Mouse (Mus musculus) embryo, embryonic 11 days (tissue): ENCODE data around the gene Junb.

Source experiments
- DNase-seq: peaks from one replicate; pipeline ENCODE4 v3.0.0-alpha.2; 2015

Junb gene

DNA sequence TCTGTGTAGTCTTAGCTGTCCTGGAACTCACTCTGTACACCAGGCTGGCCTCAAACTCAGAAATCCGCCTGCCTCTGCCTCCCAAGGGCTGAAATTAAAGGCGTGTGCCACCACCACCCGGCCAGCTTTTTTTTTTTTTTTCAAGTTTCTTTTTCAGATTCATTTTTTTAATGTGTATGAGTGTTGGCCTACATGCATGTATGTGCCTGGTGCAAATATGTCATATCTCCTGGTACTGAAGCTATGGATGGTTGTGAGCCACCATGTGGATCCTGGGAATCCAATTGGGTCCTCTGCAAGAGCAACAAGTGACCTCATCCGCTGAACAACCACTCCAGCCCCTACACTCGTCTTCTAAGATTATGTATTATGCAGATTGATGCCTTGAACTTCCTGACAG lies 8.9 kb upstream of the Junb start:
- no peak for DNase-seq

DNA sequence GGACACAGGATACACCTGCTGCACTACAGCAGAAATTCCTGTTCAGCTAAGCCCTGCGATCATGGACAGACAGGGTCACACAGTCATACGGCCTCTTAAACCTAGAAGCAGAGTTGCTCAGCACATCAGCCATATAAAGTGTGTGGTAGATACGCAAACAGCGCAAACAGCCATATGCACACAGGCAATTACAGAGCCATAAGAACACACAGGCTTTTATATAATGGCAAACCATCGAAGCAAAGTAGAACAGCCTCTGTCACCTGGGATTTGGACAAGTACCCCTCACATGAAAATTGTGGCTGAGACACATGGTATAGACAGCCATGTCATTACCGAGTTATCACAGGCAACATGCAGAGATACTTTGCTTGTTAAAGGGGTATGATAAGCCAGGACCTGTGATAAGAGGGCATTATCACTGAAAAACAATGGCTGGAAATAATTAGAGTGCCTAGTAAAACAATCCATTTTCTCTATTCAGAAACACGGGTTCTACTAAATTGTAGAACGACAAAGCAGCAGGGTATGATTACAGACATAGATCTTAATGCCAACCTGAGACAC lies 7.9 kb upstream of the Junb start:
- DNase-seq = no peak

DNA sequence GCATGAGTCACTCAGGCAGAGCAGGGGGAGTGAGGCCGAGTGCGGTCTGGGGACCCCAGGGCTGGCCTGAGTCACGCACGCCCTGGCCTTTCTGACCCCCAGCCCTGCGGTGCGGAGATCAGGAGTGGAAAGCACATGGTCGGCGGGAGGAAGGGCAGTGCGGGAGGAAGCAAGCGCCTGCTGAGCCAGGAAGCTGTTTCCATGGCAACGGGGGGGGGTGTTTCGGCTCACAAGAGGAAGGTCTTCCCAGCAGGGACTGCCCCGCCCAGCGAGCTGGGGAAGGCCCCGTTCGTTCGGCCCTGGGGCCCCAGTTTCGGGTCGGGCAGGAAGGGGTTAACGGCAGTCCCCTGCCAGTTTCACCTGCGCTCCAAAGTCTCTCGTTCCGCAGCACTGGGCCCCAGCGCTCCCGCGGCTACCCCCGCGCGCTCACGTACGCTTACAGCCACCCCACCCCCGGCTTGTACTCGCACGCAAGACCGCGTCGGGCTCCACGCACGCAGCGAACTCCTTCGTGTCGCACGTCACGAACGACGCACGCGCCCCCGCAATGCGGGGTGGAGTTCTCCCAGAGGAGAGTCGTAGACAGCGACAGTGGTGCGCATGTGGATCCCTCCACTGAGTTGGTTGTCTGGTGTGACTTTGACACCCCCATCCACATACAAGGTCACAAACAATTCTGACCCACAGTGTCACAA lies 7.3 kb upstream of the Junb start:
- peak; percentile 88 for DNase-seq

DNA sequence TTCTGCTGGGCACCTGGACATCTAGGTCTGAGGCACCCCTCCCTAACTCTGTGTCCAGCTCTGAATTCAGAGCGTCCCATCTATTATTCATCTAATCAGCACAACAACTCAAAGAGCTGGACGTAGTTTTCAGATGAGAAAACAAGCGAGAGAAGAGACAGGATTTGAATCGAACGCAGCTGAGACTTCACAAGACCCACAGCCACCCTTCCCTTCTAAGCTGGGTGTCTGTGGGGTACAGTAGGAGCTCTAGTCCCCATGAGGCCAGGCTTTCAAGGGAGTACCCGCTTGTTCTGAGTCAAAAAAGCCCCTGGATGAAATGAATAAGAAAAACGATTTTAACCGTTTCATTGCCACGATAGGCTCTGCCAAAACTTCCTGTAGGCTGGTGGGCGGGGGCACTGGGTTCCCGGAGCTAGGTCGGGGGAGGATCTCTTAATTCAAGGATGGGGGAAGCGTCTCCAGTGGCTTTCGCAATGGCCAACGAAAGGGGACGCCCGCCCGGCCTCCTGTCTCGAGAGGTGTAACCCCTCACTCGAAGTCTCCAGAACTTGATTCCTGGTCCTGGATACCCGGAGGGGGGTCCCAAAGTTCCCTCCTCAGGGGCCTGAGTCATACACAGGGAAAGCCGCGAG lies 6.6 kb upstream of the Junb start:
- peak; percentile 56 for DNase-seq

DNA sequence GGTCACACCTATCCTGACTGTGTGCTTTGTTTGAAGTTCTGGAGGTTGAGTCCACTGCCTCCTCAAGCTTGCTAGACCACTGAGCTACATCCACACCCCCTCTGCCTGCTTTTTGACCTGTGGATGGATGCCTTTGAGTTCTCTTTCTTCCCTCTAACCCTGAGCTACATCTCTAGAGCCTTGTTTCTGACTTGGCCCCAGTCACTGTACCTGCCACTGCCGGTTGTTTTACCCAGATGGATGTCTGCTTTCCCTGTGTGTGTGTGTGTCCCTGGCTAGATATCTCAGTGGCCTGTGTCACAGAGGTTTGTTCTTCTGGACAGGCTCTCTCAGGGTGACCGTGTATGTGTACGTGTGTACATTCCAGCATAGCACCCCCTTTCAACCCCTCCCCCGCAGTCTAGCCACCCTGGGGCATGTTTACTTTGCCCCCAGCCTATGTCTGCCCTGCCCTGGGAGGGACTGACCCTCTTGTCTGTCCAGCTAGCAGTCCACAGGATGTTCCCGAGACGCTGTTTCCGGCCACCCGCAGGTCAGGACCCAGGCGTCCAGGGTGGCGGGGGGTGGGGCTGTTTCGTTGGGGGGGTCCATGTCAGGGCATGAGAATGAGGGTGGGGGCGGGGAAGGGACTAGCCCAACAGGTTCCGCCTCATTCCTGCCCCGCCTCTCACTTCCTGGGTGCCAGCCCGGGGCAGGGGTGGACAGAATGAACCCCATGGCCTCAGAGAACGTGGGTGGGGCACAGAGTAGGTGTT lies 6.0 kb upstream of the Junb start:
- DNase-seq = peak; percentile 20

DNA sequence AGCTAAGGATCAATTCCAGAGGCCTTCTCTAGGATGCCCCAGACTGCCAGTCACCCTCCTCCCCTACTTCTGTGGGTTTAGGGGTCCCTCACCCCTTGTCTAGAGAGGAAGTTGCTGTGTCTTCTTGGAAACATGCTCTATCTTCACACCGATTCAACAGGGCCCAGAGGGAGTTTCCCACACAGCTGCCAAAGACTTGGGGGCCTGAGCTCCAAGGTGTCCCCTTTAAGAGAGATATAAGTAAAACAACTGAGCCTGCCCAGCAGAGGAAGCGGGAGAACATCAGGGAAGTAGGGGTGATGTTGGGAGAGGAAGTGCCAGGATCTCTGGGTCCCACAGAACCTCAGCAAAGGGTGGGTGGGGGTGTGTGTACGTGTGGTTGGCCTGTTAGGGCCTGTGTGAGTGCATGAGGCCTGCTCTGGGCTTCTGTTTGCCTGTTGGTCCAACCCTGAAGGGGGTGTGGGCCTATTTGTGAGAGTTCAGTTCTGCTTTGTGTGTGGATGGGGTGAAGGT lies 4.0 kb upstream of the Junb start:
- DNase-seq = no peak

DNA sequence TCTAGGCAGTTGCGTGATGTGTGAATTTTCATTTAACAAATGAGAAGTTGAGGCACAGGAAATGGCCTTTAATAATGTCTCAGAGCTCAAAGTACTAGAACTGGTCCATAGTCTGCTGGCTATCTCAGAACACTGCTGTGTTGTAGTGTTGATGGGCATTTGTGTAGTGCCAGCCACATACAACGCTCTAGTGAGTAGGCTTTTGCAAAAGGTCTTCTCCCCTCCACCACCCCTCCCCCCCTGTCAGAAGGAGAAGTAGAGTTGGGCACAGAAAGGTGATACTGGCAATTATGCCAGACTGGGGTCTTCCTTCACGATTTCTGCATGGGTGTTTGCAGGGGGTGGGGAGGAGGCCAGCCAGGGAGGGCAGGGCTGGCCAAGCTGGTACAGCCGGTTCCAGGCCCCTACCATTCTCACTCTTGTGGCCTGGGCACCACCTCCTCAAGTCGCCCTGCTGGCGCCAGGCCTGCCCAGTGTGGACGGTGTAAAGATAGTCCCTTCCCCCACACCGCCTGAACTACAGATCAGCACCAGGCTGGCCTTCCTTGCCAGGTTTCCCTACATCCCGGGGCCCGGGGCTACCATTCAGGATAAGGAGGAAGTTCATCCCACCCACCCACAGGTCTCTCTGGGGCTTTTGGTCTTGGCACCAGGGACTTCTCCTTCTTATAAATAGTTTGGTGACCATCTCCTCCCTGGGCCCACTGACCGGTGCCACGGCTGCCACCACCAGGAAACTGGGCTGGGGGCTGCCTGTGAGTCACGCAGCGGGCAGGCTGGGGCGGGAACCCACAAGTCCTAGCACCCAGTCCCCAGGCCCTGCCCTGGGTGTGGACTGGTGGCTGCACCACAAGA lies 3.4 kb upstream of the Junb start:
- no peak for DNase-seq

DNA sequence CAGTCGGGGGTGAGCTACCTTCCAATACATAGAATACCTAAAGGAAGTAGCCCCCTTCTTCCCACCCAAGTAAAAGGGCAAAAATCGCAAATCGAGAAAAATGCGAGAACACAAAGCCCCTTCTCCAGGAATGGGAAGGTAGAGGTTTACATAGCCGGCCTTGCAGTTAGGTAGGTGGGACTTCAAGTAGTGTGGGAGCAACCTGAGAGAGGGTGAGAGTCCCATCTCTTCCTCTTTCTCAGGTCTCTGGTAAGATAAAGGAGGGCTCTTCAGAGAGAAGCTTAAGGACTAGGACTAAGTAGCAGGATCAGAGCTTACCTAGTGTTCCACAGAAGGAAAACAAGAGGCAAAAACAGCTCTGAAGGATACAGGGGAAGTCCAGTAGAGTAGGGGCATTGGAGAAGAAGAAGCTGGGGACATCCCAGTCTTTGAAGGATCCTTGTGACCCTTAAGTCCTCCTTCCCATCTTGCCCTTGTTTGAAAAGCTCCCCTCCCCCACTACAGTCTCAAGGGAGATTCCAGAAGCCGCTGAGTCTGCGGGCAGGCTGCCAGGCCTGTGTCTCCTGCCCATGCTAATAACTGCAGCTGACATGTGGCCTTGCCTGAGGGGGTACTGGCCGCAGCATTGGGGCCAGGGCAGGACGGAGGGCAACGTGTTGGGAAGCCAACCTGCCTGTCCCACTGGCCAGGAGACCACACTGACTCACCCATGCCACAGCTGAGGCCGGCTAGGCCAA lies 2.3 kb upstream of the Junb start:
- DNase-seq = peak; percentile 45

DNA sequence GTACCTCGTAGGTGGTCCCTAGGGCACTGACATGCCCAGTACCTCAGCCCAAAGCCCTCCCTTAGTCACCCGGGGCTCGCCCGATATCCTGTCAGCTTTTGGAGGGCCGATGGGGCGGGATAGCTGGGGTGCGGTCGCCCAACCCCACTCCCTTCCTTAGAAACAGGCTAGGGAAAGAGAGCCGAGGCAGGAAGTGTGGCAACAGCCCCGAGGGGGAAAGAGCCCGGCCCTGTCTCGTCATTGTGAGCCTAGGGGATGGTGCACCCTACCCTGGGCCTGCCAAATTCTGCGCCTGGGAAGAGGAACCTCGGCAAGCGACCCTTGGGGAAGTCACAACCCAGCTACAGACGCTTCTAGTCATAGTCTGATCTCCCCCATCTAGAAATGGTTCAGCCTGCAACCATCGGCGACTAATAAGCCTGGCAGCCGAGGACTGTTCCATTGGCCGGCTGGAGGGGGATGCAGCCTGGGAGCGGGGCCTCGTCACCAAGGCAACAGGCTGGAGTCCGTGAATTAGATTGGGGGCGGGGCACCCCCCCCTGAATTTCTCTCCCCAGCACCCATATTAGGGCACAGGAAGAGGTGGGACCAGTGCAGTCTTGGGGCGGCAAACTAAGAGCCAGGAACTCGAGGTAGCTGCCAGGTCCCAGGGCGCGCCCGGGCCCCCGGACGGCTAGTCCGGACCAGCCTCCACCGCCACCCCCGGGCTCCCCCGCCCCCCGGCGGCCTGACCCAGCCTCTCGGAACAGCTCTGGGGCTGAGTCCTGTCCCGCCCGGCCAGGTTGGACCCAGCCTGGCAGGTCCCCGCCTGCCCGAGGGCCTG lies 1.3 kb upstream of the Junb start:
- peak; percentile 91 for DNase-seq

DNA sequence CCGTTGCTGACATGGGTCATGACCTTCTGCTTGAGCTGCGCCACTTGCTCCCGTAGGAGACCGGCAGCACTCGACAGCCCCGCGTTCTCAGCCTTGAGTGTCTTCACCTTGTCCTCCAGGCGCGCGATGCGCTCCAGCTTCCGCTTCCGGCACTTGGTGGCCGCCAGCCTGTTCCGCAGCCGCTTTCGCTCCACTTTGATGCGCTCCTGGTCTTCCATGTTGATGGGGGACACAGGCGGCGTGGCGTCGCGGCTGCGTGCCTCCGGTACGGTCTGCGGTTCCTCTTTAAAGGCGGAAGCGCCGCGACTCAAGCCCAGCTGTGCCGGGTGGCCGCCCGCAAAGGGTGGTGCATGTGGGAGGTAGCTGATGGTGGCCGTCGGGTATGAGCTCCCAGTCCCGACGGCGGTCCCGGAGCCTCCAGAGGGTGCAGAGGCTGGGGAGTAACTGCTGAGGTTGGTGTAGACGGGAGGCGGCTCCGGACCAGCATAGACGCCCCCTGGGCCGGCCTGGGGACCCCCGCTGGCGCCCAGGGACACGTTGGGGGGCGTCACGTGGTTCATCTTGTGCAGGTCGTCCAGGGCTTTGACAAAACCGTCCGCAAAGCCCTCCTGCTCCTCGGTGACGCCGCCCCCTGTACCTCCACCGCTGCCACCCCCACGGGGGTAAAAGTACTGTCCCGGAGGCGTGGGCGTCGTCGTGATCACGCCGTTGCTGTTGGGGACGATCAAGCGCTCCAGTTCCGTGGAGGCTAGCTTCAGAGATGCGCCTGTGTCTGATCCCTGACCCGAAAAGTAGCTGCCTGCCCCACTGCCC lies 877 bp downstream of the Junb start:
- DNase-seq = peak; percentile 76

DNA sequence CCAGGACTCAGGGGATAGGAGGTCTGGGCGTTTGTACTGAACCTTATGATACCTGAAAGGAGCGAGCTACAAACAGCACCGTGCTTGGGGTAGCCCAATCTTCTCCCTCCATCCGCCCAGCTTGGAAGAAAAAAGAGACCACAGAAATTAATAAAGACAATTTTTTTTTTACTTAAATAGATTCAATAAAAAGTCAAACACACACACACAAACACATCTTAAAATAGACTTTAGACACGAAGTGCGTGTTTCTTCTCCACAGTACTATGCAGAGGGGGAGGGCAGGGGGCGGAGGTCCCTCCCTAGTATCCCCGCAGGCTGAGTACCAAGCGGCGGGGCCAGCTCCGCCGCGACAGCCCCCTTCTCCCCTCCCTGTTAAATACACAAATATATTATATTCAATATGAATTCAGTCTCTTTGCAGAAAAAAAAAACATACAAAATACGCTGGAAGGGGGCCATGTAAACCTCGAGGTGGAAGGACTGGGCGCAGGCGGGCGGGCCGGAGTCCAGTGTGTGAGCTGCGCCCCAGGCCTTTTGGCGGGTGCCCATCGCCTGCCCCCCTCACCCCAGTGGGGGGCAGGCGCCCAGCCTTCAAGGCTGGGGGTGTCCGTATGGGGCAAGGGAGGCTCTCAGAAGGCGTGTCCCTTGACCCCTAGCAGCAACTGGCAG lies 1.6 kb downstream of the Junb start:
- no peak for DNase-seq

DNA sequence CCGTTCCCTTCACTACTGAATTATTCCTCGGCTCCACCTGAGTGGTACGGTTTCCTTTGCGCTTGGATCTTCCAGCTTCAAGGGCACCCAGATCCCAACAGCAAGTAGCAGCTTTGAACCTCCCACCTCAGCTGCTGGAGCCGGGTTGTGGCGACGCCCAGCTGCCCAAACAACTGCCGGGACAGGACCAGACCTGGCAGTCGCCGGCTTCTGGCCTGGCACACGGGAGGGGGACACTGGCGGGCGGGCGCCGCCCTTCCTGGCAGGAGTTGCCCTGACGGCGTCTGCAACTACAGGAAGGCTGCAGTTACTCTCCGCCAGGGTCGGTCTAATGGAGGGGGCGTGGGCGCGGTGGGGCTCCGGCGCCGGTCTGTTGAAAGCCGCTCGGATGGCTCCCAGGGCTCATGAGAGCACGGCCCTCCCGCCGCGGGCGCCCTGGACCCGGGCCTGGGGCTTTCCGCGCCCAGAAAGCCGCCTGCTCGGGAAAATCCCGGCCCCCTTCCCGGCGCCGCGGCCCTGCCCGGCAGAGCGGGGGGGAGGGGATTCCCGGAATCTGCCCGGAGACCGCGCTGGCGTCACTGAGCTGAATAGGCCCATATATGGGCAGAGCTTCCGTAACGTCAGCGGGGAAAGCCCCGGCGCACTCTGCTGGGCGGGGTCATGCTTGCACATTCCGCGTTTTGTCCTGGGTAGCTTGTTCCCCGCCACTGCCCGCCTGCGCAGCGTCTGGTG lies 2.3 kb downstream of the Junb start:
- DNase-seq = peak; percentile 96

DNA sequence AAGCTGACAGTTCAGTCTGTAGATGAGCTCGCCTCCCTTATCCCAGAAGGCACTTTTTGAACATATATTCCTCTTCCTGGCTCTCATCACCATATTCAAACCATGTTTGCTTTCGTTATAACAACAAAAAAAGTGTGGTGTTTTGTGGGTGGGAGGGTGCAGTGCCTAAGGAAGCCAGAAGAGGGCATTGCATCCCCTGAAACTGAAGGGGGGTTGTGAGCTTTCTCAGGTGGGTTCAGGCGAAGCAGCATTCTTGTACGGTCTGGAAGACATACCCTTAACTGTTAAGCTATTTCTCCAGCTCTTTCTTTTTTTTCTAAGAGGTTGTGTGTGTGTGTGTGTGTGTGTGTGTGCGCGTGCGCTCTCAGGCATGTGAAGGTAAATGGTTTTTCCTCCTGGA lies 3.1 kb downstream of the Junb start:
- DNase-seq = peak; percentile 53

DNA sequence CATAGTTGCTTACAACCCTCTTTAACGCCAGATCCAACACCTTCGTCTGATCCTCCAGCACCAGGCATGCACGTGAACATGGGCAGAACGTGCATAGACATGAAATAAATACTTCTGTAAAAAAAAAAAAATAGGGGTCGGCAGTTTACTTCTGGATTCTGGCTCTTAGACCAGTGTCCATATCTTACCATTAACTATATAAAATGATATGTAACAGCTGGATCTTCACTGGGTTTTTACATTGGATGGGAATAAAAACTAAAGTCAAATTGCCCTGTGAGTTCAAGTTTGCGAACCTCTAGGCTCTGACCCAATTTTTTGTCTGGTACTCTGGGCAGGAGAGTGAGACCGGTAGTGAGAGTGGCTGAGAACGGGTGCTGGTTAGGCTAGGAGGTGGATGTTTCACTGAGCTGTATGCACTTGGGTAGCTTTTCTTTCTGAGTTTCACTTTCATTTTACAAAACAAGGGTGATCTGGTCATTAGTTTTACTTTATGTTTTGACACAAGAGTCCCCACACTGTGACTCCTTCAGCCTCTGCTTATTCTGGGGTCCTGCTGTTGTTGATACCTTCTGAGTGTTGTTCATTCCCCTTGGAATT lies 3.9 kb downstream of the Junb start:
- DNase-seq = no peak

DNA sequence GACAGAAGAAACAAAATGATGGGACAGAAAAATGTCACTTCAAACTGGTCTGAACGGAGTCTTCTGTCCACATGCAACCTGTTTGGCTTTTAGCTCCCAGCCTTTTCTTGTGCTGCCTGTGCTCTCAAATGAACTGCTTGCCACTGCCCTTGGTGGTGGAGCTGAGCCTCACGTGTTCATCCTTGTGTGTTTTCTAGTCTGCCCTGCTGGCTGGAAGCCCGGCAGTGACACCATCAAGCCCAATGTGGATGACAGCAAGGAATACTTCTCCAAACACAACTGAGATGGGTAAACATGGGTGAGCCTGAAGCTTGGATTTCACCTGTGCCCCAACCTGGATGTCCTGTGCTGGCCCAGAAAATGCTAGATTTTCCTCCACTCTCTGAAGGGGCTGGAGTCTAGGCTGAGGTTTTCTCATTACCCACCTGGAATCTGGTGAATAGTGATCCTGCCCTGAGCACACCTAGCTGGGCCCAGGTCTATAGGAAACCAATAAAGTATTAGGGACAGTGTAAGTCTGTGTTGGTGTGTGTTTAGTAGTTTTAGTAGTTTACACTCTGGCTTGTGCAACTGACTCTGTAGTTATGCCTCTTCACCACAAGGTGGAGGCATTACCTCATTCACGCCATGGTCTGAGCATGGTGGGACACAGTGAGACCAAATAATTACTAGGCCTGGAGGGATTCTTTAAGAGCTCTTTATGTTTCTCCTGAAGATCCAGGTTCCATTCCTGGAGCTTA lies 4.5 kb downstream of the Junb start:
- DNase-seq = peak; percentile 76

DNA sequence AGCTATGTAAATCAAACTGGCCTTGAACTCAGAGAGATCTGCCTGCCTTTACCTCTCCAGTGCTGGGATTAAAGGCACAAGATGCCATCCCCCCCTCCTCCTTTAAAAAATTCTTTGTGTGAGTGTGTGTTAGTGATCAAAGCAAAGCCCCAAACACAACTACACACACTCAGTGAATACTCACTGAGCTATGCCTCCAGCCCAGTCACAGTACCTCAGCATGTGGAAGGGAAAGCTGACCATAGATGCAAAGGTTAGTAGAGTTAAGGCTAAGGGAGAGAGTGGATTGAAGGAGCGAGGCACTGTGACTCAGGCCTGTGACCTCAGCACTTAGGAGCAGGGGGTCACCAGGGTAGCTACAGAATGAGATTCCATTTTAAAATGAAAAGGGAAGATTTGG lies 5.4 kb downstream of the Junb start:
- DNase-seq = no peak

DNA sequence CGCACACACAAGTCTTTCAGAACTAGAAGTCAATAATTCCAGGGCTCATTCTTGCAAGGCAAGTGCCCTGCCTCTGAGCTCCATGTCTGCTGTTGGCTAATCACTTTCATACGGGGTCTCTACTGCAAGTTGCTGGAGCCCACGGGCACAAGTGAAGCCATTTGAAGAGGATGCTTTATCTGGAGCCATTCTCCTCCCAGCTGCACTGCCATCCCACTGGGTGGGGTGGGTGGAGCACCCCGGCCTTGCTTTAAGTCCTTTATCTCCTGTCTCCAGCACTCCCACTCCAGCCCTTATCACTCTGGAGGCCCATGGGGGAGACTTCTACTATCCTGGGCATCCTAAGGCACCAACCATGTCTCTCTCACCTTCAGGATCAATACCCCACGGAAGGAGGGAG lies 7.6 kb downstream of the Junb start:
- DNase-seq = no peak
